Mouse (Mus musculus) heart, embryonic 16.5 days (tissue): ENCODE measurements around the gene Tpgs1. TPM values are rescaled to one million over a fixed set of nuclear protein-coding genes. Genes with fewer than 3 reads are reported as not detected.

ENCODE experiments used
- ATAC-seq: fragments of 200-750 bp; cut with Nextera tagmentation; replicated peaks from 2 replicates; pipeline ENCODE4 v1.8.0; 2017; ENCODE audit warnings: moderate number of reproducible peaks; ENCODE audit not compliant: insufficient read depth, low FRiP score; ENCODE audit errors: extremely low read depth
- H3K27ac ChIP-seq: fragments of 300-500 bp; sonication (generic); 2 replicates; pipeline ENCODE4 v1.5.1; 2014; ENCODE audit warnings: mild to moderate bottlenecking, low read length, control low read depth, moderate library complexity
- H3K27me3 ChIP-seq: fragments of 300-500 bp; sonication (generic); 2 replicates; pipeline ENCODE4 v1.6.1; 2014; ENCODE audit warnings: low read length, mixed read lengths; ENCODE audit not compliant: control insufficient read depth, insufficient read depth
- H3K36me3 ChIP-seq: fragments of 300-500 bp; sonication (generic); 2 replicates; pipeline ENCODE4 v1.6.1; 2014; ENCODE audit not compliant: control insufficient read depth, insufficient read depth
- H3K4me1 ChIP-seq: fragments of 300-500 bp; sonication (generic); 2 replicates; pipeline ENCODE4 v1.6.1; 2014; ENCODE audit warnings: low read length, mixed read lengths; ENCODE audit not compliant: control insufficient read depth, insufficient read depth
- H3K4me2 ChIP-seq: fragments of 300-500 bp; sonication (generic); 2 replicates; pipeline ENCODE4 v1.6.1; 2014; ENCODE audit warnings: low read depth, mild to moderate bottlenecking, control low read depth, low read length
- H3K4me3 ChIP-seq: fragments of 300-500 bp; sonication (generic); 2 replicates; pipeline ENCODE4 v1.5.1; 2014; ENCODE audit warnings: mild to moderate bottlenecking, control low read depth, low read length
- H3K9ac ChIP-seq: fragments of 300-500 bp; sonication (generic); 2 replicates; pipeline ENCODE4 v1.6.1; 2014; ENCODE audit warnings: low read length, control low read depth
- H3K9me3 ChIP-seq: fragments of 300-500 bp; sonication (generic); replicated peaks from 2 replicates; pipeline ENCODE4 v1.6.1; 2016; ENCODE audit warnings: low read length; ENCODE audit not compliant: control insufficient read depth
- WGBS: fragments of 180-500 bp; shearing (Covaris S2); extraction: QIAGEN DNeasy Blood & Tissue Kit; methylation state at CpG from one replicate; pipeline ENCODE4 v1.1.7; 2014; 5-methylcytosine and 5-hydroxymethylcytosine counted together
- polyA plus RNA-seq: library from polyadenylated mRNA; unstranded; fragments of >200 nt; fragmentation: Nextera tagmentation; extraction: Ambion mirVana; gene quantifications from 2 replicates; pipeline ENCODE4 v1.2.1, GENCODE M21; 2015

Tpgs1 gene
- polyA plus RNA-seq, 1 experiment from 2014 or later: 47.0 TPM

GRCm38 (mm10) chr10:79709307-79709706 is 40.1 kb downstream of the Tpgs1 start:
- ATAC-seq: peak; percentile 33
- H3K9ac ChIP-seq: no peak overlapping the region
- peaks cover 2% of the 10 kb centered on the region; the same call in 1 of the 2 replicates for H3K27me3 ChIP-seq
- peaks cover 28% of the 10 kb centered on the region for H3K36me3 ChIP-seq
- H3K4me2 ChIP-seq: peak overlapping the region; percentile 39
- peak overlapping the region; percentile 20; the same call in 1 of the 2 replicates for H3K4me3 ChIP-seq
- H3K27ac ChIP-seq: peak overlapping the region; percentile 53
- no peaks in the 10 kb centered on the region for H3K9me3 ChIP-seq
- WGBS: 30% methylated on average over 7 of the region's 7 CpGs
- peaks cover 52% of the 10 kb centered on the region for H3K4me1 ChIP-seq

GRCm38 (mm10) chr10:79712029-79712428 is 42.9 kb downstream of the Tpgs1 start:
- Histone ChIP-seq H3K27ac (no peak overlapping the region), H3K4me3 (no peak overlapping the region), H3K27me3 (peaks cover 26% of the 10 kb centered on the region), H3K4me2 (no peak overlapping the region), H3K36me3 (peaks cover 28% of the 10 kb centered on the region), H3K9me3 (no peaks in the 10 kb centered on the region), H3K4me1 (peaks cover 34% of the 10 kb centered on the region), H3K9ac (no peak overlapping the region)
- no peak for ATAC-seq
- 79% methylated on average over 1 of the region's 1 CpGs for WGBS

- Histone ChIP-seq H3K36me3 (peaks cover 25% of the 10 kb centered on the region), H3K4me1 (peaks cover 34% of the 10 kb centered on the region)
These were observed 43.4 kb downstream of the Tpgs1 start for GRCm38 (mm10) chr10:79712499-79713126.

DNA sequence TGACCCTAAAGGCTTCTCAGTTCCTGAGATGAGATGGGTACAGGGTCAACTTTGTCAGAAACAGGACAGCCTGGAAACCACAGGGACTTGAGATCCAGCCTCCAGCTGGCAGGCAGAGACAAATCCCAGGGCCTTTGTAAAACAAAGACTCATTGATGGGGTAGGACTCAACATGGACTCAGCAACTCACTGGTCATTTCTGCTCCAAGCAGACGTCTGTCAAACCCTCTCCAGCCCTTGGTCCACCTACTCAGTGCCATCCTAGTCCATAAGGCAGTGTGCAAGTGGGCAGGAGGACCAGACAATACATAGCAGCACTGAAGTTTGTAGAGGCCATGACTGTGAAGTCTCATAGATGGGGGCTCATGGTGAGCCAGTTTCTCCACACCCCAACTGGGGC is 44.0 kb downstream of the Tpgs1 start:
- H3K9ac ChIP-seq: no peak overlapping the region
- H3K4me2 ChIP-seq: no peak overlapping the region
- 23% methylated on average over 1 of the region's 1 CpGs for WGBS
- H3K36me3 ChIP-seq: peaks cover 25% of the 10 kb centered on the region
- no peak overlapping the region for H3K4me3 ChIP-seq
- peaks cover 37% of the 10 kb centered on the region for H3K27me3 ChIP-seq
- H3K4me1 ChIP-seq: peaks cover 30% of the 10 kb centered on the region
- no peak for ATAC-seq
- H3K27ac ChIP-seq: no peak overlapping the region
- H3K9me3 ChIP-seq: no peaks in the 10 kb centered on the region

More at GRCm38 (mm10) chr10:79712499-79713126, 43.4 kb downstream of the Tpgs1 start:
- H3K9ac ChIP-seq: no peak overlapping the region
- H3K9me3 ChIP-seq: no peaks in the 10 kb centered on the region
- H3K4me2 ChIP-seq: no peak overlapping the region
- WGBS: 16% methylated on average over 4 of the region's 6 CpGs
- no peak overlapping the region for H3K27ac ChIP-seq
- H3K4me3 ChIP-seq: no peak overlapping the region
- 0 out of 2 replicates have a peak, but pooled peaks have one; percentile 4 for ATAC-seq
- peaks cover 32% of the 10 kb centered on the region for H3K27me3 ChIP-seq

GRCm38 (mm10) chr10:79714996-79715395 is 45.8 kb downstream of the Tpgs1 start:
- Histone ChIP-seq H3K4me3 (no peak overlapping the region), H3K4me2 (no peak overlapping the region), H3K9ac (no peak overlapping the region), H3K27ac (no peak overlapping the region), H3K4me1 (peaks cover 11% of the 10 kb centered on the region), H3K9me3 (no peaks in the 10 kb centered on the region), H3K27me3 (peaks cover 44% of the 10 kb centered on the region), H3K36me3 (peaks cover 19% of the 10 kb centered on the region)
- no peak for ATAC-seq
- WGBS: 68% methylated on average over 4 of the region's 4 CpGs

GRCm38 (mm10) chr10:79716254-79716987 is 47.3 kb downstream of the Tpgs1 start, which contains the start of gene Hcn2:
Gene Hcn2, plus strand, starts transcription at chr10:79716634.
- peak within 1 kb of the TSS; percentile 37; the same call in 1 of the 2 replicates for H3K9ac ChIP-seq
- 2% methylated on average over 66 of the region's 91 CpGs for WGBS

GRCm38 (mm10) chr10:79716988-79717355 is 47.8 kb downstream of the Tpgs1 start:
- Histone ChIP-seq H3K9me3 (no peaks in the 10 kb centered on the region), H3K27ac (no peak overlapping the region), H3K27me3 (peaks cover 44% of the 10 kb centered on the region), H3K4me1 (peaks cover 11% of the 10 kb centered on the region), H3K4me3 (peak overlapping the region; percentile 62), H3K36me3 (no peaks in the 10 kb centered on the region; the same call in 1 of the 2 replicates), H3K4me2 (peak overlapping the region; percentile 82), H3K9ac (peak overlapping the region; percentile 37; the same call in 1 of the 2 replicates)
- under 1% methylated on average over 44 of the region's 44 CpGs for WGBS
- ATAC-seq: no peak

More at GRCm38 (mm10) chr10:79716254-79716987, 47.3 kb downstream of the Tpgs1 start, which contains the start of gene Hcn2:
- Histone ChIP-seq H3K4me2 (peak within 1 kb of the TSS; percentile 82), H3K36me3 (peaks cover 5% of the 10 kb centered on the region; the same call in 1 of the 2 replicates), H3K4me1 (peaks cover 11% of the 10 kb centered on the region), H3K27ac (no peak within 1 kb of the TSS), H3K4me3 (peak within 1 kb of the TSS; percentile 62), H3K9me3 (no peaks in the 10 kb centered on the region), H3K27me3 (peaks cover 44% of the 10 kb centered on the region)
- ATAC-seq: no peak

- H3K36me3 ChIP-seq: no peaks in the 10 kb centered on the region
- ATAC-seq: no peak
- H3K9ac ChIP-seq: no peak overlapping the region
- H3K9me3 ChIP-seq: no peaks in the 10 kb centered on the region
- 4% methylated on average over 42 of the region's 43 CpGs for WGBS
- no peak overlapping the region for H3K27ac ChIP-seq
- peaks cover 8% of the 10 kb centered on the region for H3K4me1 ChIP-seq
- H3K4me3 ChIP-seq: peak overlapping the region; percentile 62; the same call in 1 of the 2 replicates
- peaks cover 44% of the 10 kb centered on the region for H3K27me3 ChIP-seq
- peak overlapping the region; percentile 82 for H3K4me2 ChIP-seq
These were observed 48.6 kb downstream of the Tpgs1 start for GRCm38 (mm10) chr10:79717640-79718357.
